Mouse (Mus musculus) cerebellum, postnatal 14 days (tissue): ENCODE measurements around the gene Rasa3.

Source experiments
- DNase-seq, 2 experiments: peaks; one replicate each; pipeline ENCODE4 v3.0.0; 2021; ENCODE audit warnings: mixed read lengths in 2 of 2

The Rasa3 gene

DNA sequence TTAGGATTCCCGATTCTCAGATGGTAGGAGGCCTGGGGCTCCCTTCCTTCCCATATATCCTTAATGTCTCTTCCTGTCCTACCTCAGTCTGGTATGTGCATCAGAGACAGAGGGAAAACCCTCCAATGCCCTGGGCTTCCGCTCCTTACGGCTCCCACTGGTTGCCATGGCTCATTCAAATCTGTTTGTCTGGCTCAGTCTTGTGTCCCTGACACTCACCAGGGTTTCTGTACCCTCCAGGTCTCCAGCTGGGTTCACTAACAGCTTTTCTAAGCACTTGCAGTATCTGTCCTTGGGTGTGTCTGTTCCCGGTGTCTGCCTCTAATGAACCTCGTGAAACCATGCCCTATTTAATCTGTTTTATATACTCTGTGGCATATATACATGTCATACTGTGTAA, 135.9 kb downstream of the Rasa3 start:
- no peak for DNase-seq

DNA sequence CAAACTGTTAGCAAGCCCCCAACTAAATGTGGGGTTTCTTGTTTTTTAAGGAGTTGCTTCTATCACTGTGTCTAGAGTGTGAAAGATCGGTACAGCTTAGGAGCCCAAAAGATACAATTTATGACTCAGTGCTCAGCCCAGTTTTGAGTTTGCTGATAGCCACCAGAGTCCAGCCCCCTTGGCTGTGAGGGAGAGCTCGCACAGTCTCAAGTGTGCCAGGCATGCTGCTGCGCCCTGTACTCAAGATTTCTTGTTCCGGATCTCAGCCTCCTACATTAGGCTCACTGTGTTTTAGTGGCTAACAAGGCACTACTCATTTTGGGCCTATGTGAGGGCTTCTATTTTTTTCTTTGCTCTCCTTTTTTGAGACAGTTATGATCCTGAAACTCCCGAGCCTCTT, 137.3 kb downstream of the Rasa3 start:
- no peak for DNase-seq

DNA sequence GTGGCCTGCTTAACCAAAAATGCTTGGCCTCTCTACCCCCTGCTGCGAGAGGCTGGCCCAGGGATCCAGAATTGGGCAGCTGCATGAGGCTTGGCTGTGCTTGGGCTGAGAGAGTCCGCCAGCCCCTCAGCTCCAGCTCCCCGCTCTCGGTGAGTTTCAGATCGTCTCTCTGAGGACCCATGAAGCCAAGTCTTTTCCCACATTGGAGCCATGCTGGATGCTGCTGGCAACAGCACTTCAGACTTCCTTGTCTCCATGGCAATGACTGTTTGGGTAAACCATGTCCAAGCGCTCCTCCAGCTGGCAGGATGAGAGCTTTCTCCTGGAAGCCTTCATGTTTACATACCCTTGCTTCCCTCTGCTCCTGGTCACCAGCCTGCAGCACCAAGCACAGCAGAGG, 138.6 kb downstream of the Rasa3 start:
- DNase-seq, result peak; percentile 67 to 73

DNA sequence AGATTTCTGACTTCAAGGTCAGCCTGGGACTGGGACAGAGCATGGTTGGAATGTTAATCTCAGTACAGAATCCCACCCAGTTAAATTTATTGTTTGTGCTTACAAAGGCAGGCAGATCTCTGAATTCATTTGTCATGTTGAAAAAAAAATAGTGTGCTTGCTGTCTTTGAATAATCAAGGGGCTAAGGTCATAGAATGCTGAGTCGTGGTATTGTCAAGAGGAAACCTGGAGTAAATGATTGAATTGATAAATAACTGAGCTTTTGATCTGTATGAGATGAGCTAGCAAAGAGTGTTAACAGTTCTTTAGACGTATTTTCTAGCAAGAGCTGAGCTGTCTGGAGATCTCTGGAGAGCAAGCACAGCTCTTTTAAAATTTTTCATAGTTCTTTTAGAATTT, 140.3 kb downstream of the Rasa3 start:
- no peak for DNase-seq

DNA sequence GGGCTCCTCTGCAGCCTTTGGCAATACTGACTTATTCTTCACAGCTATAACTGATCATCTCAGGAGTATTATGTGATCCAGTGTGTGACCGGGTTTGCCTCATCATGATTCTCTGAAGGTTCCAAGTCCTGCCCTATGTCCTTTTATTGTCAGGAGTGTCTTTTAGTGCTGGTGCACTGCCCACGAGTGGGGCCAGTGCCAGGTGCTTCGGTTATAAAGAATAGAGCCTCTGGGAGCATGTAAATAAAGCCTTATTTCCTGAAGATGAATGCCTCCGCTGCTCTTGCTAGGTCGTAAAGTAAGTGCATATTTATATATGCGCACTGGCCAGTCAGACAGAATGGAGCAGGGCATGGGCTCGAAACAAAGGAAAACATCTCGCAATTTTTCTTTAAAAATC, 144.3 kb downstream of the Rasa3 start:
- DNase-seq, result no peak

DNA sequence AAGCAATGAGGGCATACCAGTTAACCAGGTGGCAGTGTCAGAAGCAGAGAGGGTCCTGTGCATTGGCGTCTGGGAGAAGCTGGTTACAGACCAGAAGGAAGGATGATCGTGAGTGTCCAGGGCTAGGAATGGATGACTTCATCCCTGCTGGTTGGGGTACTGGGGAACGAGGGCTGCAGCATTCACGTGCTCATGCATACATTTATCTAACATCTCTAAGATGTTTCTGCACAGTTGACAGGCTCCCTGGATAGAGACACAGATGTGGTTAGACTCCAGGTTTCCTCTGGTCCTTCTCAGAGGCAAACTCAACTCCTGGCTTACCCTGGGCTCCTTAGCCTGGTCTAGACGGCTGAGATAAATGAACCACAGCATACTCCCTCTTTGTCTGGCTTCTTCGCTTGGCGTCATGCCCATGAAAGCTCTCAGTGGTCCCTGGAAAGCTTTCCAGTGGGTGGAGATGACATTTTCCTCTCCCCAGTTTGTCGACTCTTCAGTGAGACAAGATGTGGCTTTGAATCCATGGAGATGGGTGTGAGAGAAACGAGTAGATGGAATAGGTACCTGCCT, 145.7 kb downstream of the Rasa3 start:
- DNase-seq, result peak in 1 of 2 experiments; percentile 40

DNA sequence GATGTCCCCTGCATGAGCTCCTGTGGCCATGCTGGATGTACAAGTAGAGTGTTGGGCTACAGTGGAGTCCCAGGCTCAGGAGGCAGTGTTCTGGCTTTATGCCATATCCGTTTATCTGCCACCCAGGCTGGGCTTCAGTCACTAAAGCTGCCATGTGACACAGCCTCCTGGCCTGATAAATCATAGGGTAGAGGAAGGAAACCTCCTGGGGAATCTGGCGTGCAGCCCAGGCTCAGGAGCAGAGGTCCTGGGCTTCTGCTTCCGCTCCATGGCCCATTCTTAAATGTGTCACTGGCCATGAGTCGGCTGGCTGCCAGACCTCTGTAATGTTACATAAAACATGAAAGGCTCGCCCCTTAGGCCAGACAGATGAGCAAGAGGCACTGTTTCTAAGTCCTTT, 146.5 kb downstream of the Rasa3 start:
- peak; percentile 96 to 98 for DNase-seq

DNA sequence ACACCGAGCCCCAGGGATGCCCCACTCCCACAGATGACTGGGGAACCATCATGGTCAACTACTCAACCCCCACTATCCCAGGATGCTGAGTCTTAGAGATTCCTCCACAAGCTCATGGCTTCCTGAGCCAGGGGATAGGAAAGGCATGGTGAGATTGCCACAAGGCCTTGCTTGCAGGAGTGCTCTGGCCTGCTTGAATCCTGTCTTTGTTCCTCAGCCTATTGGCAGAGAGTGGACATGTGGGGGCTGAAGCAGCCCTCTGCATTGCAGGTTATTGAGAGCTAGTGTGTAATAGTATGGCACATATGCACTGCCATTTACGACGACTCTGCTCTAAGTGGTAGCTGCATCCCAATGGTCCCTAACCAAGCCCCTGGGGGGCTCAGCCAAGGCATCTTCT, 147.0 kb downstream of the Rasa3 start:
- DNase-seq, result no peak

DNA sequence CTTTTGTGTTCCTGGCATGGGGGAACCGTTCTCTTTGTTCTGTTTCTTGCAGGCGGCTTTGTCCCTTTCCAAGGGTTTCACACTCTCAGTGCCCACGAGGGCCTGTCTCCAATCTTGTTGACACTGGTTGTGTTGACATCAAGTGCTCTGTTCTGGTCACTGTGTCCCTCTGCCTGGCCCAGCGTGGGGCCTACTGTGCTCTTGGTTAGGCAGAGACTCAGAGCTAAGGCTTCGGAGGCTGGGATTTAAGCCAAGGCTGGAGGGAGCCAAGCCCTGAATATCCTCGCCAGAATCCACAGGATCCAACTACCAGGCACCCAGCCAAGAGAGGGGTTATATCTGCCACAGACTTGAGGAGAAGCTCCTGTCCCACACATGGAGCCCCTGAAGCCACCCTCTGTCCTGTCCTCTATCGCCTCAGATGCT, 147.5 kb downstream of the Rasa3 start:
- DNase-seq, result peak; percentile 97 to 99

DNA sequence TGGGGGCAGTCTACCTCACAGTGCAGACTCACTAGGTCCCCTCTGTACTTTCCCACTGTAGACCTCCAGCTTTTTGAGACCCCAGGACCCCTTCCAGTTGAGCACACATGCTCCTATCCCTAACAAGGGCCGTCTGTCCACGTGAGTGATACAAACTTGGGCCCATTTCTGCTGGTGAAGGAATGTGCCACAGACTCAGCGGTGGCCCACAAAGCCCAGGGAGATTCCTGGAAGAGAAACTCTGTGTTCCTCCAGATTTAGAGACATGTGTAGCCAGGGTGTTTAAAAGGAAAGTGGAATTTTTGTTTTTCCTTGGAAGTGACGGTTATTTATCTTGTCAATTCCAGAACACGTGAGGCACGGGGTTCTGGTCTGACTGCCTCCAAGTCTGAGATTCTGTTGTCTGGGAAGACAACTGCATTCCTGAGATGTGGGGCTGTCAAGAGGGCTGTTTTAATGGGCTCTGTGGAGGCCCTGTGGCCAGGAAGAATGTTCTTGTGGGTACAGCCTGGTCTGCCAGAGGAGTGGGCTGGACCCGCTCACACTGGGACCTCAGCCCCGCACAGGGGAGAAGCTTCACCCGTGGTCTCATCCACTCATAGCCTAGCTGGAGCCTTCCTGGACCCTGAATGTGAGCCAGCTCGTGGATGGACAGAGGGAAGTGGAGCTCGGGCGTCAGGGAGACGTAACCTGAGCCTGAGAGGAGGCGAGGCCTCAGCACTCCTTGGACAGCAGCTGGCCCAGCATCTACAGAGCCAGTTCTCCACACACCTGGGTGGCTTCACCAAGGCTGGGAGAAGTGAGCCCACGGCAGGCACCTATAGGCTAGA, 148.2 kb downstream of the Rasa3 start:
- DNase-seq, result peak in 1 of 2 experiments; percentile 42

DNA sequence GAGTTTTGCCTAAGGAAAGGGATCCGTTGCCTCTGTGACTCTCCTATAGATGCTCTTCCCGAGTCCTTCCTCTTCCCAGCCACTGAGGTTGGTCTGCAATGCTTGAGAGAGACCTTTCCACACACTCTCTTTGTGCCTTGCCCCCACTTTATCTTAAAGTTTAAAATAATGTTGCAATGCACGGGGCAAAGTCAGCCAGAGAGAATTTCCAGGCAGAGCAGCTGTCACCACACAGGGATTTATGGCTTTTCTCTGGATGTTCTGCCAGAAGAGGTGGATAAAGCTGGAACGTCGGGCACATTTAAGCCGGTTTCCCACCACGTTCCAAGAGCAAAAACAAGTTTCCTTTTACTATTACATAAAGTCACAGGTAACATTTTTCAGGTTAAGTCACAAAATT, 156.0 kb downstream of the Rasa3 start:
- DNase-seq, result no peak

DNA sequence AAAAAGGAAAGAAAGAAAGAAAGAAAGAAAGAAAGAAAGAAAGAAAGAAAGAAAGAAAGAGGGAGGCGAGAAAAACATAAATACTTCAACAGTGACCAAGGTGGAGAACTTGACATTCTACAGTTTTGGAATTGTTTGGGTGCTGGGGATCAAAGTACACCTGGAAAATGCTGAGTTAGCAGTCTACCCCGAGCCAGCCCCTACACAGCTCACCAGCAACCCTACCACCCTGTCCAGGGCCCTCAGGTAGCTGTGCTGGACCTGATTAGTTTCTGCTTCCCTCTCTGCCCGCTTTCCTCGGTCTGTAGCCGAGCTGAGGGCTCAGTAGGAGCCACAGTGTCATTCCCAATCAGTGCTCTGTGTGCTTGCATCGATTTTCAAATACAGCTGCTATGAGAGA, 157.1 kb downstream of the Rasa3 start:
- no peak for DNase-seq

DNA sequence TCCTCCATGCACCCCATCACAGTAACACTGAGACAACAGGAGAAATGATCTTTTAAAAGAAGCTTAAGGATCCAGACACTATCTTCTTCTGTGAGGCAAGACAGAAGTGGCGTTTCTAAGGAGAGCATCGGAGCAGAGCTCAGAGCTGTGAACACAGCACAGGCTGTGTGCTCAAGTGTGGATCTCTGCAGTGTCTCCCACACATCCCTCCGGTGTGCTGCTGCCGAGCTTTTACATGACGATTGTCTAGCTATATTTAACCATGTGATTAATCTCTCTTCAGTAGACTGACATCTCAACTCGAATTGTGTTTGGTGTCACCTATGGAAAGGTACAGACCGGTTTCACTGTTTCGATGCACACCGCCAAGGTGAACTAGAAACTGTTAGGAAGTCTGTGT, 157.9 kb downstream of the Rasa3 start:
- no peak for DNase-seq

DNA sequence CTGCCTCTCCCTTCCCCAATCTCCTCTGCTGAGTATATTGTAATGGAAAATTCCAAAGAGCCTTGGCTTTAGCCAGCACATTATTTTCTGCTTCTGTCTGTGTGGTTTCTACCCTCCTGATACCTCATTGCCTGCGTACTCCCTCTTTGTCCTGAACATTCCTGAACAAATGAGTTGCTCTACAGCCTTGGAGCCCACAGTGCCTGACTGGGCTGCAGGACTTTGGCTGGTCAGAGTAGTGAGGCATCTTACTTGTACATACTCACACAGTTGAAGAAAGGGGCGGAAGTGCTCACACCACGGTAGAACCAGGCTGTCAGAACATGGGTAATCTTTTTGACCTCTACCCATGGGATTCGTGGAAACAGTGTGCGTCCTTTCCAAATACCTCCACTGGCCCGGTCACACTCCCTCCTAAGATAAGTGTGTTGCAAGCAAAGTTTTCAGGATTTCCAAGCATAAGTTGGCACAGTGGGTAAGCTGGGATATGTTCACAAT, 160.1 kb downstream of the Rasa3 start:
- DNase-seq, result no peak
